Comparison of ENCODE assay signal across 8 mouse cellular contexts in the genomic region with DNA sequence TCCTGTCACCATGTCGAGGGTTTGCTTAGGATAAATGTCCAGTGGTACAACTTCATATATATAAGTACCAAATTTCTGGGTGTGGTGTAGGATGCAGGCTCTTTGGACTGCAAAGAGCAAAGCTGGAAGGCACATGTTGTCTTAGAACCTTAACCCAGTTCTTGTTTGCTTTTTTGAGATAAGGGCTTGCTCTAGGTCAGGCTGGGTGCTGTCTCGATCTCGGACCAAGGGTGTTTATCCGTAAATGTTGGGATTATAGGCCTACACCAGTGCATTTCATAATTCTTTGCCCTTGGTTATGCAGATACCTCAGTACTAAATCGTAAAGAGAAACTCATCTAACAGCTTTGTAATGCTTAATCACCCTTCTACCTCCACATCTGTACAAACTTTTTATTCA. TPM values are rescaled to one million over a fixed set of nuclear protein-coding genes. Genes with fewer than 3 reads are reported as not detected.
DNase-seq lines count a peak whose midpoint lies in the region; ATAC-seq and TF ChIP-seq lines count a peak whose summit lies in the region.

No protein-coding gene starts in this region.

- peak overlapping the region; percentile 78 for H3K9ac ChIP-seq in kidney, embryonic 14.5 days (ENCODE audit: low read depth, low read length)
- H3K9ac ChIP-seq in hindbrain, postnatal 0 days (replicated peaks; ENCODE audit: low read length) = peak overlapping the region; percentile 59; the same call in 1 of the 2 replicates
- peak overlapping the region; percentile 43 for H3K9ac ChIP-seq in midbrain, embryonic 15.5 days

- no peak for TF ChIP-seq POLR2A in cortical plate, adult 2 months (IDR thresholded peaks at IDR 0.05; ENCODE audit: extremely low read depth, insufficient read depth, low read length)

- H3K4me1 ChIP-seq in kidney, embryonic 14.5 days (ENCODE audit: control insufficient read depth, insufficient read depth, low read length) = peaks cover 8% of the 10 kb centered on the region; the same call in 1 of the 2 replicates
- H3K4me1 ChIP-seq in cortical plate, adult 2 months (ENCODE audit: control insufficient read depth, insufficient read depth, low read length) = 0 out of 2 replicates have a peak, but pooled peaks cover 2% of the 10 kb centered on the region
- H3K4me1 ChIP-seq in hindbrain, postnatal 0 days (ENCODE audit: insufficient read depth, low read length) = no peaks in the 10 kb centered on the region
- H3K4me1 ChIP-seq in midbrain, embryonic 15.5 days = peaks cover 19% of the 10 kb centered on the region

- H3K9me3 ChIP-seq in kidney, embryonic 14.5 days (ENCODE audit: control insufficient read depth, low read length) = no peaks in the 10 kb centered on the region
- no peaks in the 10 kb centered on the region for H3K9me3 ChIP-seq in hindbrain, postnatal 0 days (ENCODE audit: low read length)
- H3K9me3 ChIP-seq in midbrain, embryonic 15.5 days = no peaks in the 10 kb centered on the region

- TF ChIP-seq CTCF in cortical plate, adult 2 months (IDR thresholded peaks at IDR 0.05; ENCODE audit: extremely low read depth, insufficient read depth, low read length) = no peak
- TF ChIP-seq CTCF in hindbrain, postnatal 0 days (IDR thresholded peaks at IDR 0.05; ENCODE audit: low read depth) = no peak

- no peak for DNase-seq in kidney, postnatal 25 days
- no peak for DNase-seq in hindbrain, postnatal 0 days (ENCODE audit: low spot score)
- no peak for DNase-seq in embryo, embryonic 11 days
- no peak for DNase-seq in spleen, postnatal 10 days (ENCODE audit: low spot score in 2 of 2)
- DNase-seq in kidney, adult 8-10 months = no peak

- H3K27me3 ChIP-seq in kidney, embryonic 14.5 days (ENCODE audit: control insufficient read depth, insufficient read depth, low read length) = no peaks in the 10 kb centered on the region
- no peaks in the 10 kb centered on the region for H3K27me3 ChIP-seq in hindbrain, postnatal 0 days (ENCODE audit: insufficient read depth, low read length)
- no peaks in the 10 kb centered on the region for H3K27me3 ChIP-seq in midbrain, embryonic 15.5 days (replicated peaks)

- peak overlapping the region; percentile 81 for H3K4me2 ChIP-seq in kidney, embryonic 14.5 days (replicated peaks; ENCODE audit: low read depth, low read length)
- H3K4me2 ChIP-seq in hindbrain, postnatal 0 days (ENCODE audit: low read depth, low read length) = peak overlapping the region; percentile 88
- peak overlapping the region; percentile 96 for H3K4me2 ChIP-seq in midbrain, embryonic 15.5 days

- no peak overlapping the region for H3K27ac ChIP-seq in kidney, embryonic 14.5 days (ENCODE audit: low read depth, low read length)
- H3K27ac ChIP-seq in cortical plate, adult 2 months (ENCODE audit: insufficient read depth, low read length) = no peak overlapping the region
- H3K27ac ChIP-seq in hindbrain, postnatal 0 days = no peak overlapping the region
- no peak overlapping the region for H3K27ac ChIP-seq in midbrain, embryonic 15.5 days

- peak overlapping the region; percentile 90 for H3K4me3 ChIP-seq in kidney, embryonic 14.5 days (ENCODE audit: low read length)
- H3K4me3 ChIP-seq in cortical plate, adult 2 months (ENCODE audit: insufficient read depth, low read length) = peak overlapping the region; percentile 46; the same call in 1 of the 2 replicates
- H3K4me3 ChIP-seq in hindbrain, postnatal 0 days (ENCODE audit: low read length) = peak overlapping the region; percentile 80
- H3K4me3 ChIP-seq in midbrain, embryonic 15.5 days = peak overlapping the region; percentile 92

- peaks cover 10% of the 10 kb centered on the region; the same call in 1 of the 2 replicates for H3K36me3 ChIP-seq in kidney, embryonic 14.5 days (ENCODE audit: control insufficient read depth, insufficient read depth, low read length)
- H3K36me3 ChIP-seq in hindbrain, postnatal 0 days (ENCODE audit: insufficient read depth, low read length) = no peaks in the 10 kb centered on the region
- H3K36me3 ChIP-seq in midbrain, embryonic 15.5 days (replicated peaks) = no peaks in the 10 kb centered on the region

- 61% methylated on average over 5 of the region's 5 CpGs for WGBS in kidney, embryonic 14.5 days
- WGBS in hindbrain, postnatal 0 days = 70% methylated on average over 5 of the region's 5 CpGs
- WGBS in midbrain, embryonic 15.5 days = 57% methylated on average over 5 of the region's 5 CpGs

- peak; percentile 5; the same call in 1 of the 2 replicates for ATAC-seq in kidney, embryonic 14.5 days (ENCODE audit: low FRiP score, low TSS enrichment)
- ATAC-seq in hindbrain, postnatal 0 days = no peak
- ATAC-seq in midbrain, embryonic 15.5 days (replicated peaks) = no peak

RNA-seq across cellular contexts. Expression of a gene that starts 0.8 kb away (rescaled TPM):
- polyA plus RNA-seq in kidney, embryonic 14.5 days (2014; fragmentation: Nextera tagmentation; extraction: Ambion mirVana) = 9.9 and 11.4 TPM in 2 replicates
- 1.4 TPM in 2 replicates for polyA plus RNA-seq in cortical plate, adult 2 months (2012; rRNA removed)
- 1.6 and 3.7 TPM in 2 replicates for total RNA-seq in hindbrain, postnatal 0 days (2014; rRNA removed)
- polyA plus RNA-seq in hindbrain, postnatal 0 days (2015; fragmentation: Nextera tagmentation; extraction: Ambion mirVana) = 2.2 TPM in 2 replicates
- polyA plus RNA-seq in midbrain, embryonic 15.5 days (2015; fragmentation: Nextera tagmentation; extraction: Ambion mirVana) = 3.2 and 3.3 TPM in 2 replicates

RNA-seq across cellular contexts. Expression of a gene that starts 22.1 kb away (rescaled TPM):
- polyA plus RNA-seq in kidney, embryonic 14.5 days (2014; fragmentation: Nextera tagmentation; extraction: Ambion mirVana) = 0.24 and 1.2 TPM in 2 replicates
- 0.10 and 0.15 TPM in 2 replicates for polyA plus RNA-seq in cortical plate, adult 2 months (2012; rRNA removed)
- 0.05 and 0.25 TPM in 2 replicates for total RNA-seq in hindbrain, postnatal 0 days (2014; rRNA removed)
- polyA plus RNA-seq in hindbrain, postnatal 0 days (2015; fragmentation: Nextera tagmentation; extraction: Ambion mirVana) = 0.30 and 0.39 TPM in 2 replicates
- 0.10 TPM in 1 of 2 replicates, not detected in the other for polyA plus RNA-seq in midbrain, embryonic 15.5 days (2015; fragmentation: Nextera tagmentation; extraction: Ambion mirVana)
